Mouse (Mus musculus) CH12.LX (cell line): ENCODE measurements around the gene Srrm1. TPM values are rescaled to one million over a fixed set of nuclear protein-coding genes. Genes with fewer than 3 reads are reported as not detected.

Experiments
- DNase-seq: peaks from one replicate; pipeline ENCODE4 v3.0.0-alpha.2; 2013; ENCODE audit errors: extremely low read depth
- H3K27ac ChIP-seq: 2 replicates; pipeline ENCODE4 v1.5.1; 2012; ENCODE audit warnings: low read depth, mild to moderate bottlenecking, control low read depth, moderate library complexity; ENCODE audit not compliant: insufficient read depth
- H3K27me3 ChIP-seq: replicated peaks from 2 replicates; pipeline ENCODE3; 2012; ENCODE audit warnings: inconsistent platforms
- H3K36me3 ChIP-seq, 2 experiments: replicated peaks in 1 of 2; 2 replicates each; pipeline versions ENCODE3 to v1.6.1; 2012; ENCODE audit warnings: inconsistent platforms in 1 of 2, low read length in 1 of 2, mild to moderate bottlenecking in 1 of 2, mixed read lengths in 1 of 2, moderate library complexity in 1 of 2; ENCODE audit not compliant: control insufficient read depth in 1 of 2, insufficient read depth in 1 of 2
- H3K4me1 ChIP-seq, 2 experiments: 2 replicates each; pipeline ENCODE4 v1.6.1; 2012; ENCODE audit warnings: inconsistent platforms in 1 of 2, moderate library complexity in 1 of 2; ENCODE audit not compliant: insufficient read depth in 2 of 2, control insufficient read depth in 1 of 2
- H3K4me2 ChIP-seq: 2 replicates; pipeline ENCODE4 v1.6.1; 2012; ENCODE audit warnings: low read depth, mild to moderate bottlenecking, control low read depth; ENCODE audit not compliant: poor library complexity, insufficient read depth, severe bottlenecking
- H3K4me3 ChIP-seq, 3 experiments: fragments of 150-350 bp in 1 of 3; sonication (generic) in 1 of 3; replicated peaks in 1 of 3; 2 replicates each; pipeline versions ENCODE3 to v1.5.1; 2011 to 2012; ENCODE audit warnings: low read depth in 2 of 3, low read length in 2 of 3, mild to moderate bottlenecking in 2 of 3, moderate library complexity in 2 of 3, control low read depth in 1 of 3, improper control_type of control experiment in 1 of 3, inconsistent platforms in 1 of 3, mixed read lengths in 1 of 3; ENCODE audit not compliant: poor library complexity in 1 of 3
- H3K79me2 ChIP-seq: replicated peaks from 2 replicates; pipeline ENCODE4 v1.6.1; 2012; ENCODE audit warnings: mild to moderate bottlenecking, moderate library complexity; ENCODE audit not compliant: control insufficient read depth, poor library complexity, insufficient read depth, severe bottlenecking; ENCODE audit errors: extremely low read depth
- H3K9ac ChIP-seq: 2 replicates; pipeline ENCODE4 v1.6.1; 2012; ENCODE audit warnings: low read depth, mild to moderate bottlenecking, control low read depth, moderate library complexity; ENCODE audit not compliant: insufficient read depth
- H3K9me3 ChIP-seq: replicated peaks from 2 replicates; pipeline ENCODE3; 2012; ENCODE audit warnings: low read length, inconsistent platforms, mixed read lengths
- CHD1 ChIP-seq: IDR thresholded peaks from 2 replicates; pipeline ENCODE4 v1.6.1; 2012; ENCODE audit warnings: low read depth, low read length, improper control_type of control experiment, inconsistent platforms
- CHD2 ChIP-seq: IDR thresholded peaks from 2 replicates; pipeline ENCODE4 v1.6.1; 2011; ENCODE audit warnings: low read length, improper control_type of control experiment
- CTCF ChIP-seq, 2 experiments: IDR thresholded peaks in 1 of 2; conservative IDR thresholded peaks in 1 of 2; 2 replicates each; pipeline ENCODE4 v1.5.1; 2011 to 2012; ENCODE audit warnings: low read depth in 2 of 2, low read length in 2 of 2, improper control_type of control experiment in 1 of 2, inconsistent platforms in 1 of 2, mild to moderate bottlenecking in 1 of 2, moderate library complexity in 1 of 2
- E2F4 ChIP-seq: IDR thresholded peaks from 2 replicates; pipeline ENCODE4 v1.6.1; 2011; ENCODE audit warnings: low read depth, low read length, improper control_type of control experiment; ENCODE audit not compliant: insufficient replicate concordance
- ELF1 ChIP-seq: IDR thresholded peaks from 2 replicates; pipeline ENCODE4 v1.6.1; 2014; ENCODE audit warnings: low read depth, mild to moderate bottlenecking, inconsistent platforms, low read length, improper control_type of control experiment
- HCFC1 ChIP-seq: IDR thresholded peaks from 2 replicates; pipeline ENCODE4 v1.6.1; 2012; ENCODE audit warnings: low read depth, mild to moderate bottlenecking, inconsistent platforms, low read length, improper control_type of control experiment
- IRF4 ChIP-seq: IDR thresholded peaks from 2 replicates; pipeline ENCODE4 v1.6.1; 2014; ENCODE audit warnings: low read depth, mild to moderate bottlenecking, inconsistent platforms, low read length, improper control_type of control experiment
- MYC ChIP-seq: IDR thresholded peaks from 2 replicates; pipeline ENCODE4 v1.6.1; 2011; ENCODE audit warnings: low read depth, mild to moderate bottlenecking, improper control_type of control experiment, low read length
- PAX5 ChIP-seq: IDR thresholded peaks from 2 replicates; pipeline ENCODE4 v1.6.1; 2012; ENCODE audit warnings: low read length, inconsistent platforms, mixed read lengths
- TBP ChIP-seq: conservative IDR thresholded peaks from 2 replicates; pipeline ENCODE4 v1.6.1; 2011; ENCODE audit warnings: low read depth, low read length, improper control_type of control experiment
- UBTF ChIP-seq: IDR thresholded peaks from 2 replicates; pipeline ENCODE4 v1.6.1; 2012; ENCODE audit warnings: low read depth, mild to moderate bottlenecking, inconsistent platforms, low read length, improper control_type of control experiment, moderate library complexity
- ZNF384 ChIP-seq: IDR thresholded peaks from 2 replicates; pipeline ENCODE4 v1.6.1; 2012; ENCODE audit warnings: low read depth, low read length, improper control_type of control experiment, inconsistent platforms
- dilution Hi-C: fragments of 300-500 bp; cut with MboI; formaldehyde crosslinking; loops from 2 replicates; pipeline ENCODE4 v1.14.3; 2020; ENCODE audit warnings: low sequenced_read_pairs; ENCODE audit not compliant: extremely low pct_unique_long_range_greater_than_20kb, extremely low pct_ligation_motif_present
- in situ Hi-C: fragments of 300-500 bp; cut with MboI; formaldehyde crosslinking; loops from 3 replicates; pipeline ENCODE4 v1.14.3; 2019; ENCODE audit warnings: low sequenced_read_pairs, low pct_ligation_motif_present, low pct_unique_long_range_greater_than_20kb, mixed read lengths
- polyA plus RNA-seq: library from polyadenylated mRNA; unstranded; fragments of >175 nt; gene quantifications from 2 replicates; pipeline ENCODE4 v1.2.1, GENCODE M21; 2012; ENCODE audit warnings: low read depth; ENCODE audit not compliant: insufficient read length
- total RNA-seq, 2 experiments: library from RNA; depleted of rRNA; stranded (reverse); fragments of 300-350 nt in 1 of 2; fragments of >200 nt in 1 of 2; gene quantifications; 2 replicates each; pipeline ENCODE4 v1.2.3; 2012 to 2014

Srrm1 gene
- total and polyA plus RNA-seq, 3 experiments, result 14.2 to 180 (median 23.6) TPM

- in situ Hi-C loops, result no loop called here
- H3K4me1 ChIP-seq, result peaks cover 10 to 23% of the 10 kb centered on the region in 2 experiments
These were observed 69.2 kb downstream of the Srrm1 start for GRCm38 (mm10) chr4:135283875-135284274.

DNA sequence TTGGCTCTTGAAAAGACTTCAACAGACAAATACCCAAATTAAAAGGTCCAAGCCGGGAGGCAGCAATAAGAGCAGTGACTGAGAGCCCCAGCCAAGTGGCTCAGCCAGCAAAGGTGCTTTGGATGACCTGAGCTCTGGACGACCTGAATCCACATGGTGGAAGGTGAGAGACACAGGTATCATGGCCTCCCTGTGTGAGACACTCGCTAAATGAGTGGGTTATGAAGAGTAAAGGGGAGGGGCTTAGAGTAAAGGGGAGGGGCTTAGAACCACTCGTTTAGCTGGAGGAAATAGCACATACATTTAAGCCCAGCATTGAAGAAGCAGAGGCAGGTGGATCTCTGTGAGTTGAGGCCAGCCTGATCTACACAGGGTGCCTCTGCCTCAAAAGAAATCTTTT, 69.7 kb downstream of the Srrm1 start:
- H3K36me3 ChIP-seq, result no peaks in the 10 kb centered on the region
- peaks cover 2% of the 10 kb centered on the region for H3K9me3 ChIP-seq
- H3K4me1 ChIP-seq, result peaks cover 5 to 22% of the 10 kb centered on the region in 2 experiments
- no peak overlapping the region for H3K27ac ChIP-seq
- H3K4me3 ChIP-seq, result no peak overlapping the region
- no peaks in the 10 kb centered on the region for H3K27me3 ChIP-seq
- DNase-seq, result no peak
- H3K9ac ChIP-seq, result no peak overlapping the region
- H3K79me2 ChIP-seq, result no peaks in the 10 kb centered on the region
- in situ Hi-C loops (no loop called here), dilution Hi-C loops (no loop called here)
- no peak for TF ChIP-seq E2F4
- no peak for TF ChIP-seq MYC
- no peak for TF ChIP-seq CHD2
- TF ChIP-seq ELF1, result no peak
- H3K4me2 ChIP-seq, result no peak overlapping the region

More at GRCm38 (mm10) chr4:135283875-135284274, 69.2 kb downstream of the Srrm1 start:
- H3K4me3 ChIP-seq, result no peak overlapping the region
- H3K4me2 ChIP-seq, result no peak overlapping the region
- DNase-seq, result no peak
- H3K79me2 ChIP-seq, result no peaks in the 10 kb centered on the region
- no peaks in the 10 kb centered on the region for H3K27me3 ChIP-seq
- H3K9me3 ChIP-seq, result peaks cover 2% of the 10 kb centered on the region
- dilution Hi-C loops, result no loop called here
- H3K9ac ChIP-seq, result no peak overlapping the region
- no peak overlapping the region for H3K27ac ChIP-seq
- no peak for TF ChIP-seq CHD1
- TF ChIP-seq IRF4, result no peak
- TF ChIP-seq TBP, result no peak
- TF ChIP-seq PAX5, result no peak
- no peak for TF ChIP-seq UBTF
- no peak for TF ChIP-seq HCFC1
- TF ChIP-seq CTCF (conservative IDR thresholded peaks at IDR 0.05 in 1 of 2, IDR thresholded peaks at IDR 0.05 in 1 of 2; ENCODE audit: low read depth in 2 of 2, low read length in 2 of 2), result 0 out of 4 replicates have a peak, but pooled peaks of 1 of the 2 experiments have one; percentile 4
- no peaks in the 10 kb centered on the region for H3K36me3 ChIP-seq

- in situ Hi-C loops, result no loop called here
- dilution Hi-C loops, result no loop called here
- Histone ChIP-seq H3K9me3 (peaks cover 2% of the 10 kb centered on the region), H3K36me3 (no peaks in the 10 kb centered on the region), H3K4me2 (no peak overlapping the region), H3K9ac (no peak overlapping the region), H3K27me3 (no peaks in the 10 kb centered on the region), H3K4me1 (peaks cover 5 to 26% of the 10 kb centered on the region in 2 experiments), H3K27ac (no peak overlapping the region), H3K79me2 (no peaks in the 10 kb centered on the region), H3K4me3 (no peak overlapping the region)
- TF ChIP-seq PAX5, result no peak
- no peak for TF ChIP-seq IRF4
- 0 out of 2 replicates have a peak, but pooled peaks have one; percentile 15 for TF ChIP-seq ZNF384
- no peak for DNase-seq
These were observed 70.3 kb downstream of the Srrm1 start for GRCm38 (mm10) chr4:135282651-135283290.
